Mouse (Mus musculus): ENCODE data around the gene Sox10. TPM values are rescaled to one million over a fixed set of nuclear protein-coding genes. Genes with fewer than 3 reads are reported as not detected.

Sox10 gene
- polyA plus RNA-seq, 1 experiment from 2014 or later, result 16.8 TPM

- Histone ChIP-seq H3K36me3 (ENCODE audit: control insufficient read depth, insufficient read depth, low read length) (peaks cover 58% of the 10 kb centered on the region), H3K27me3 (ENCODE audit: control insufficient read depth, insufficient read depth, low read length) (no peaks in the 10 kb centered on the region), H3K27ac (ENCODE audit: low read length) (no peak overlapping the region), H3K9me3 (ENCODE audit: control insufficient read depth, low read depth, low read length) (0 out of 2 replicates have a peak, but pooled peaks cover 5% of the 10 kb centered on the region), H3K9ac (replicated peaks; ENCODE audit: low read depth, low read length) (no peak overlapping the region), H3K4me2 (replicated peaks; ENCODE audit: low read depth, low read length) (no peak overlapping the region), H3K4me3 (ENCODE audit: low read depth, low read length) (no peak overlapping the region), H3K4me1 (ENCODE audit: control insufficient read depth, insufficient read depth, low read length) (no peaks in the 10 kb centered on the region)
- 77% methylated on average over 13 of the region's 13 CpGs for WGBS
- no peak for ATAC-seq (ENCODE audit: insufficient number of reproducible peaks, insufficient read depth, low FRiP score, low read depth)
Observed at GRCm38 (mm10) chr15:79126217-79126932, 38.7 kb downstream of the Sox10 start.

GRCm38 (mm10) chr15:79124331-79124875 lies 40.6 kb downstream of the Sox10 start:
- no peaks in the 10 kb centered on the region for H3K4me1 ChIP-seq (ENCODE audit: control insufficient read depth, insufficient read depth, low read length)
- H3K27ac ChIP-seq (ENCODE audit: low read length), result no peak overlapping the region
- no peak for ATAC-seq (ENCODE audit: insufficient number of reproducible peaks, insufficient read depth, low FRiP score, low read depth)

GRCm38 (mm10) chr15:79123751-79124150 lies 41.3 kb downstream of the Sox10 start:
- H3K9me3 ChIP-seq (ENCODE audit: control insufficient read depth, low read depth, low read length), result 0 out of 2 replicates have a peak, but pooled peaks cover 5% of the 10 kb centered on the region
- H3K27me3 ChIP-seq (ENCODE audit: control insufficient read depth, insufficient read depth, low read length), result no peaks in the 10 kb centered on the region
- H3K9ac ChIP-seq (replicated peaks; ENCODE audit: low read depth, low read length), result no peak overlapping the region
- H3K36me3 ChIP-seq (ENCODE audit: control insufficient read depth, insufficient read depth, low read length), result peaks cover 57% of the 10 kb centered on the region
- WGBS, result 83% methylated on average over 6 of the region's 6 CpGs
- H3K4me3 ChIP-seq (ENCODE audit: low read depth, low read length), result no peak overlapping the region
- H3K27ac ChIP-seq (ENCODE audit: low read length), result no peak overlapping the region
- no peak overlapping the region for H3K4me2 ChIP-seq (replicated peaks; ENCODE audit: low read depth, low read length)
- no peak for ATAC-seq (ENCODE audit: insufficient number of reproducible peaks, insufficient read depth, low FRiP score, low read depth)
- H3K4me1 ChIP-seq (ENCODE audit: control insufficient read depth, insufficient read depth, low read length), result no peaks in the 10 kb centered on the region

More at GRCm38 (mm10) chr15:79124331-79124875, 40.6 kb downstream of the Sox10 start:
- Histone ChIP-seq H3K4me3 (ENCODE audit: low read depth, low read length) (no peak overlapping the region), H3K4me2 (replicated peaks; ENCODE audit: low read depth, low read length) (no peak overlapping the region), H3K9ac (replicated peaks; ENCODE audit: low read depth, low read length) (no peak overlapping the region), H3K36me3 (ENCODE audit: control insufficient read depth, insufficient read depth, low read length) (peaks cover 57% of the 10 kb centered on the region), H3K27me3 (ENCODE audit: control insufficient read depth, insufficient read depth, low read length) (no peaks in the 10 kb centered on the region), H3K9me3 (ENCODE audit: control insufficient read depth, low read depth, low read length) (0 out of 2 replicates have a peak, but pooled peaks cover 5% of the 10 kb centered on the region)
- 84% methylated on average over 10 of the region's 10 CpGs for WGBS

GRCm38 (mm10) chr15:79122546-79122945 lies 42.5 kb downstream of the Sox10 start:
- H3K4me2 ChIP-seq (replicated peaks; ENCODE audit: low read depth, low read length), result no peak overlapping the region
- 79% methylated on average over 13 of the region's 13 CpGs for WGBS
- no peak overlapping the region for H3K4me3 ChIP-seq (ENCODE audit: low read depth, low read length)
- no peak for ATAC-seq (ENCODE audit: insufficient number of reproducible peaks, insufficient read depth, low FRiP score, low read depth)
- peaks cover 50% of the 10 kb centered on the region for H3K36me3 ChIP-seq (ENCODE audit: control insufficient read depth, insufficient read depth, low read length)
- no peak overlapping the region for H3K27ac ChIP-seq (ENCODE audit: low read length)
- H3K9ac ChIP-seq (replicated peaks; ENCODE audit: low read depth, low read length), result no peak overlapping the region
- H3K9me3 ChIP-seq (ENCODE audit: control insufficient read depth, low read depth, low read length), result no peaks in the 10 kb centered on the region
- H3K27me3 ChIP-seq (ENCODE audit: control insufficient read depth, insufficient read depth, low read length), result no peaks in the 10 kb centered on the region
- H3K4me1 ChIP-seq (ENCODE audit: control insufficient read depth, insufficient read depth, low read length), result no peaks in the 10 kb centered on the region

GRCm38 (mm10) chr15:79122119-79122518 lies 42.9 kb downstream of the Sox10 start:
- Histone ChIP-seq H3K9me3 (ENCODE audit: control insufficient read depth, low read depth, low read length) (no peaks in the 10 kb centered on the region), H3K4me3 (ENCODE audit: low read depth, low read length) (no peak overlapping the region), H3K27me3 (ENCODE audit: control insufficient read depth, insufficient read depth, low read length) (no peaks in the 10 kb centered on the region), H3K9ac (replicated peaks; ENCODE audit: low read depth, low read length) (no peak overlapping the region), H3K4me1 (ENCODE audit: control insufficient read depth, insufficient read depth, low read length) (no peaks in the 10 kb centered on the region), H3K36me3 (ENCODE audit: control insufficient read depth, insufficient read depth, low read length) (peaks cover 46% of the 10 kb centered on the region), H3K4me2 (replicated peaks; ENCODE audit: low read depth, low read length) (no peak overlapping the region), H3K27ac (ENCODE audit: low read length) (no peak overlapping the region)
- no peak for ATAC-seq (ENCODE audit: insufficient number of reproducible peaks, insufficient read depth, low FRiP score, low read depth)
- WGBS, result 87% methylated on average over 4 of the region's 4 CpGs

GRCm38 (mm10) chr15:79119491-79119890 lies 45.5 kb downstream of the Sox10 start:
- no peak for ATAC-seq (ENCODE audit: insufficient number of reproducible peaks, insufficient read depth, low FRiP score, low read depth)
- Histone ChIP-seq H3K27ac (ENCODE audit: low read length) (no peak overlapping the region), H3K36me3 (ENCODE audit: control insufficient read depth, insufficient read depth, low read length) (peaks cover 50% of the 10 kb centered on the region), H3K27me3 (ENCODE audit: control insufficient read depth, insufficient read depth, low read length) (no peaks in the 10 kb centered on the region), H3K9me3 (ENCODE audit: control insufficient read depth, low read depth, low read length) (no peaks in the 10 kb centered on the region), H3K9ac (replicated peaks; ENCODE audit: low read depth, low read length) (no peak overlapping the region), H3K4me1 (ENCODE audit: control insufficient read depth, insufficient read depth, low read length) (no peaks in the 10 kb centered on the region), H3K4me2 (replicated peaks; ENCODE audit: low read depth, low read length) (no peak overlapping the region), H3K4me3 (ENCODE audit: low read depth, low read length) (no peak overlapping the region)
- WGBS, result 80% methylated on average over 9 of the region's 9 CpGs

GRCm38 (mm10) chr15:79115276-79115675 lies 49.8 kb downstream of the Sox10 start:
- Histone ChIP-seq H3K4me1 (ENCODE audit: control insufficient read depth, insufficient read depth, low read length) (peaks cover 16% of the 10 kb centered on the region; the same call in 1 of the 2 replicates), H3K9me3 (ENCODE audit: control insufficient read depth, low read depth, low read length) (no peaks in the 10 kb centered on the region), H3K27me3 (ENCODE audit: control insufficient read depth, insufficient read depth, low read length) (no peaks in the 10 kb centered on the region), H3K27ac (ENCODE audit: low read length) (no peak overlapping the region), H3K4me2 (replicated peaks; ENCODE audit: low read depth, low read length) (no peak overlapping the region), H3K4me3 (ENCODE audit: low read depth, low read length) (no peak overlapping the region), H3K36me3 (ENCODE audit: control insufficient read depth, insufficient read depth, low read length) (peaks cover 26% of the 10 kb centered on the region), H3K9ac (replicated peaks; ENCODE audit: low read depth, low read length) (no peak overlapping the region)
- ATAC-seq (ENCODE audit: insufficient number of reproducible peaks, insufficient read depth, low FRiP score, low read depth), result no peak
- 54% methylated on average over 5 of the region's 5 CpGs for WGBS

GRCm38 (mm10) chr15:79111774-79112173 lies 53.3 kb downstream of the Sox10 start:
- Histone ChIP-seq H3K4me1 (ENCODE audit: control insufficient read depth, insufficient read depth, low read length) (peaks cover 22% of the 10 kb centered on the region; the same call in 1 of the 2 replicates), H3K27me3 (ENCODE audit: control insufficient read depth, insufficient read depth, low read length) (no peaks in the 10 kb centered on the region), H3K4me2 (replicated peaks; ENCODE audit: low read depth, low read length) (peak overlapping the region; percentile 98; the same call in 1 of the 2 replicates), H3K27ac (ENCODE audit: low read length) (no peak overlapping the region), H3K4me3 (ENCODE audit: low read depth, low read length) (no peak overlapping the region), H3K9ac (replicated peaks; ENCODE audit: low read depth, low read length) (no peak overlapping the region), H3K9me3 (ENCODE audit: control insufficient read depth, low read depth, low read length) (no peaks in the 10 kb centered on the region), H3K36me3 (ENCODE audit: control insufficient read depth, insufficient read depth, low read length) (peaks cover 19% of the 10 kb centered on the region)
- 54% methylated on average over 4 of the region's 4 CpGs for WGBS
- ATAC-seq (ENCODE audit: insufficient number of reproducible peaks, insufficient read depth, low FRiP score, low read depth), result no peak

Data from stomach, embryonic 14.5 days (tissue).